Mouse (Mus musculus): ENCODE data around the gene Plpp6. TPM values are rescaled to one million over a fixed set of nuclear protein-coding genes. Genes with fewer than 3 reads are reported as not detected.

The Plpp6 gene
- polyA plus RNA-seq (2014; fragmentation: Illumina TruSeq; extraction: RNeasy Lipid Tissue Mini Kit (QIAGEN cat#74804); ENCODE audit: low read depth, low replicate concordance) = 58.1 TPM

GRCm38 (mm10) chr19:28963842-28964551 lies at the start of gene Plpp6:
Plpp6 (plus strand) TSS chr19:28963953.

GRCm38 (mm10) chr19:28967652-28968051 lies 3.9 kb downstream of the Plpp6 start, which contains the start of gene 4430402I18Rik:
4430402I18Rik (minus strand) TSS chr19:28967800.

GRCm38 (mm10) chr19:28990194-28990589 lies 26.4 kb downstream of the Plpp6 start, which contains the start of gene Cdc37l1:
Cdc37l1 (plus strand) TSS chr19:28990352.

Other genes with a start within 250 kb of the Plpp6 start
- 152 TPM for gene Slc1a1, start 128.9 kb upstream of the Plpp6 start, polyA plus RNA-seq (2014; fragmentation: Illumina TruSeq; extraction: RNeasy Lipid Tissue Mini Kit (QIAGEN cat#74804); ENCODE audit: low read depth, low replicate concordance)
- 22.0 TPM for gene 4430402I18Rik, start 3.8 kb downstream of the Plpp6 start, polyA plus RNA-seq (2014; fragmentation: Illumina TruSeq; extraction: RNeasy Lipid Tissue Mini Kit (QIAGEN cat#74804); ENCODE audit: low read depth, low replicate concordance)
- gene Cdc37l1, start 26.4 kb downstream of the Plpp6 start, polyA plus RNA-seq (2014; fragmentation: Illumina TruSeq; extraction: RNeasy Lipid Tissue Mini Kit (QIAGEN cat#74804); ENCODE audit: low read depth, low replicate concordance) = 61.6 TPM
- gene Ak3, start 84.0 kb downstream of the Plpp6 start, polyA plus RNA-seq (2014; fragmentation: Illumina TruSeq; extraction: RNeasy Lipid Tissue Mini Kit (QIAGEN cat#74804); ENCODE audit: low read depth, low replicate concordance) = 134 TPM
- gene Rcl1, start 137.4 kb downstream of the Plpp6 start, polyA plus RNA-seq (2014; fragmentation: Illumina TruSeq; extraction: RNeasy Lipid Tissue Mini Kit (QIAGEN cat#74804); ENCODE audit: low read depth, low replicate concordance) = 18.8 TPM